Mouse (Mus musculus): Measurements from ENCODE around the gene Irs2.

Irs2 gene

DNA sequence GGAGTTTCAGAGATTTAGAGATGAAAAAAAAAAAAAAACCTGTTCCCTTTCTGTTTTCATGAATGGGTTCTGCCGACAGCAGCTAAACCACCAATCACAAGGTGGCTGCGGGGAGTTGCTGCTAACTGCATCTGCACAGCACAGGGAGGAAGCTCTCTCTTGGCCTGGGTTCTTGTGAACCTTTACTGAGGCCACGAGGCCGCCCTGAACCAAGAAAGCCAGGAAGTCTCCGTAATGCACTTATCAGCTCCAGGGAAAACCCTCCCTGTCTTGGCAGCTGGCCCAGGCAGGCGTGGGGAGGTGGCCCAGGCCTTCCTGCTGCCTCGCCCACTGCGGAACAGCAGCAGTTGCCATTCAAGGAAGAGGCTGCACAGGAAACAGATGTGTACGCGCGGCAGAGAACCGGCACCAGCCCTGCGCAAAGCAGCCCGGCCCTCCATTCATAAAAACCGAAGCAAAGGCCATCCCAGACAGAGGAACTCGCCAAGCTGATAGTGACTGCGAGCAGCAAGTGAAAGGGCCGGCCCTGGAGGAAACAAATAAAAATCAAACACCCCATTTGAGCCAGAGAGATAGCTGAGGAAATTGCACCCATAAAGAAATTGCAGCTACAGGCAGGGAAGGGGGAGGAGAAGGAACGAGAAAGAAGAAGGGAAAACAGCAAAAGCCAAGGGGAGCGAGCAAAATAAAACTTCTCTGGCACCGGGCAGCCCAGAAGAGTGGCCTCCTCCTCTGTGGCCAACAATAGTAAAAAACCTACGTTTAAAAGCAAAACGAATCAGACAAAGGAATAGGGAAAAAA lies 62.1 kb downstream of the Irs2 start:
- peak; percentile 88 for DNase-seq

DNA sequence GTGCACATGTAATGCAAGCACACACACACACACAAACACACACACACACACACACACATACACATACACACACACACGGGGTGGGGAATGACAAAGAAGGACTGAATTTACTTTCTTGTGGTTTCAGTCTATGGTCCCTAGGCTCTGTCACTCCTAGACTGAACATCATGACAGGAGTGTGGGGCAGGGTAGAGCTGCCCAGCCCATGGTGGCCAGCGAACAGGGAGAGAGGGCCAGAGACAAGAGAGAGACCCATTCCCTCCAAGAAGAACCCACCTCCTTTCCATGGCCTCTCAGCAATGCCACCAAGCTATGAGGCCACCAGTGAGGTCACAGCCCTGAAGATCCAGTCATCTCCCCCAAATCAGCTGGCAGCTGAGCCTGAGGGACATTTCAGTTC lies 62.8 kb downstream of the Irs2 start:
- no peak for DNase-seq

DNA sequence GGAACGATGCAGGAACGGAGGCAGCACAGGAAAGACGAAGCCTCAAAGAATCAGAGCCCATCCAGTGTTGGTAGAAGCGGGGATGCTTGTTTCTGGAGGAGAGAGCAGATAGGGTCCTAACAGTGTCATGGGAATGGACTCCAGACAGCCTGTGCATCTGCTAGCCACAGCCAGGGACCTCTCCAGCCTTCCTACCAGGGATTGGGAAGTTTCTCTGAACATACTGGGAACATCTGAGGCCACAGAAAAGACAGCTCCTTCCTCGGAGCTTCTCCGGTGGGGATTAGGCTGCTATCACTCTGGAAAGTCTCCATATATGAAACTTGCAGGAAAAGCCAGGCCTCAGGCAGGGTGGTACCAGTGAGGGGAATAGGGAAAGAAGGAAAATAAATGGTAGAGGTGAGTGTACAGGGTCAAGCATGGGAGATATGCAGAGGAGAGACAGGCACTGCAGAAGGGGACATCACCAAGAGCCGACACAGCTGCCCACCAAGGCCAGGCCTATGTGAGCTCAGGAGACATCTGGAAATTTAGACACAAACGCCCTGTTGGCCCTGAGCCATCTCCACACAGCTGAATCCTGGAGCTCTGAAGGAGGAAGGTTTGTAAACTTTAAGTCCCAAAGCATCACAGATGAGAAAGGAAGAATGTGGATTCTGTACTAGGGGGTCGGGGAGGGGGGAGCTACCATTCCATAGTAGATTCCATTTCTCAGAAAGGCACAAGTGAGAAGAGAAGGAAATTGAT lies 64.8 kb downstream of the Irs2 start:
- no peak for DNase-seq

DNA sequence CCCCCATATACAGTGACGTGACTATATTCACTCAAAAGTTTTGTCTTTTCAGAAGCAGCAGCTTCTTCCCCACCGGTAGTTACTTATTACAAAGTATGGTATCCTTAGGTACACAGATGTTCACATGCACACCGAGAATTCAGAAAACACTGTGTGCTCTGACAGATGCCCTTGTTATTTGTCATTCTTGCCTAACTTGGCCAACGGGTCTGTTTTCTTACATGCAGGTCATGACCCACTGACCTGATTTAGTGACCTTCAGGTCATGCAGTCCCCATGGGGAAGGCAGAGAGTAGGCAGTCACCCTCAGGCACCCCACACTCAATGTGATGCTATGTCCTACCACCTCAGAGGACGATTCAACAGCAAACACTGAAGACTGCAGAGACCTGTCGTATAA lies 68.4 kb downstream of the Irs2 start:
- no peak for DNase-seq

DNA sequence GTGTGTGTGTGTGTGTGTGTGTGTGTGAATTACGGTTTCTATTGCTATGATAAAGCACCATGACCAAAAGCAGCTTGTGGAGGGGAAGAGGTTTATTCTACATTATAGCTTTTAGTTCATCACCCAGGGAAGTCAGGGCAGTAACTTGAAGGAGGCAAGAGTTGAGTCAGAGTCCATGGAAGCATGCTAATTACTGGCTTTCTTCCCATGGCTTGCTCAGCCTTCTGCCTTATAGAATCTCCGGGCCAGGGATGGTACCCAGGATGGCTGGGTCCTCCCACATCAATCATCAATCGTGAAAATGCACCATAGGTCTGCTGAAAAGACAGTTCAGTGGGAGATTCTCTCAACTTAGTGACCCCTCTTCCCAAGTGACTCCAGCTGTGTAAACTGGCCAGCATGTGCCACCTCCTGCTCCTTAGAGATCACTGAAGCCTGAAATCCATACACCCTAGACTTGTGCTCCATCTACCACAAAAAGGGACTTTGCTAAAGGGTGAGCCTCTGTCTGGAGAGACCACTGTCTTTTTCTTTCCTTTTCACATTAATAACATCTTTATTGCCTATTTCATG lies 69.0 kb downstream of the Irs2 start:
- no peak for DNase-seq

DNA sequence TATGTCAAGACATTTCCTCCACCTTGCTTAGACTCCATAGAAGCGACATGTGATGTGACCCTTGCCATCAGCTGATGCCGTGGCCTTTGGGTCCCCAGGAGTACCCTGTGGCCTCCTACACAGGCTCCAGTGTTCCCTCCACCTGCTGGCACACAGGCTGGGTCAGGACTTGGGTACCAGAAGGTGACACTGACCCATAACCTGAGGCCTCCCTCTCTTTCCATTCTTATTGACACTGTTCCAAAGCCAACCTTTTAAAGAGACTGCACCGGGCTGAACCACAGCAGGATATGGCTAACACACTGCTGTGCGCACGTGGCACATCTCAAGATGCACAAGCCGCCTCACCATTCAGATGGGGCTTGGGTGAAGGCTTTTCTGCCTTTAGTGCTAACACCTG lies 70.0 kb downstream of the Irs2 start:
- no peak for DNase-seq

DNA sequence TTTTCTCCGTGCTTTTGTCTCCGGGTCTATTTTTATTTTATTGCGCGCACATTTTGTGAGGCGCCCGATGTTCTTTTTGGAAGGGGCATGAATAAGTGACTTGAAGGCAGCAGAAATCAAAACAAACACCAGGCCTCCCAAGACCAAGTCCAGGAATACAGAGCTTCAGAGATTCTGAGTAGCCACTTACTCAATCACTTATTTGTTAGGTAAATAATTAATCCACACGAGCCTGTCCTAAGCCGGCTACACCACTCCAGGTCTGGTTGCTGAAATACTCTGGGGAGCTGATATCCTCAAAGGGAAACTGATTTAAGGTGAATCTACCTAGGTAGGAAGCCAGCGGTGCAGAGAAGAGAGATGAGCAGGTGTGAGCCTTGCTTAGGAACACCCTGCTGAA lies 71.6 kb downstream of the Irs2 start:
- DNase-seq, result no peak

DNA sequence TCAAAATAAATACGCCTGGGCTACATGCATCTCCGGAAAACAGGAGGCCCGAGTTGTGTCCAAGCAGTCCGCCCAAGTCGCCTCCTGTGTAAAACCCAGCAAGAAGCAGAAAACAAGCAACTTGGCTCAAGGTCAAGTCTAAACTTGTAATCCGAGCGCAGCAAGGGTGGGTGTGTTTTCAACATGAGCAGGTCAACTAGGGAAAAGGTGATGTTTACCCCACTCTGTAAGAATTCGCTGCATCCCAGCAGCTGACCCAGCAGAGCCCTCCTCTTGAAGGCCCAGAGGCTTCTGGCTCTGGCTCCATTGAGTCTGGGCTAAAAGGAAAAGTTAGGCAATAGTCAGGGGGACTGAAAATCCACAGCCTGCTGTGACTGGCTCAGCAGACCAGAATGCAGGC lies 73.0 kb downstream of the Irs2 start:
- DNase-seq, result no peak
